Mouse (Mus musculus): Measurements from ENCODE around the gene Ascc1. TPM values are rescaled to one million over a fixed set of nuclear protein-coding genes. Genes with fewer than 3 reads are reported as not detected.

Gene Ascc1
- total and polyA plus RNA-seq, 2 experiments from 2014 or later, result 13.5 to 50.1 TPM

- Histone ChIP-seq H3K4me3 (ENCODE audit: low read depth, low read length) (no peak overlapping the region), H3K27me3 (ENCODE audit: insufficient read depth, low read length) (no peaks in the 10 kb centered on the region), H3K4me1 (ENCODE audit: insufficient read depth, low read length) (no peaks in the 10 kb centered on the region), H3K27ac (ENCODE audit: low read depth, low read length) (no peak overlapping the region), H3K36me3 (ENCODE audit: insufficient read depth, low read length) (peaks cover 14% of the 10 kb centered on the region; the same call in 1 of the 2 replicates), H3K9me3 (ENCODE audit: low read length) (no peaks in the 10 kb centered on the region), H3K9ac (replicated peaks; ENCODE audit: low read length, poor library complexity, severe bottlenecking) (no peak overlapping the region), H3K4me2 (ENCODE audit: low read depth, low read length, poor library complexity, severe bottlenecking) (no peak overlapping the region)
- TF ChIP-seq CTCF (IDR thresholded peaks at IDR 0.05), result no peak
- ATAC-seq (ENCODE audit: low FRiP score) (no peak), DNase-seq (ENCODE audit: low spot score) (no peak)
- 83% methylated on average over 4 of the region's 4 CpGs for WGBS
Observed at GRCm38 (mm10) chr10:60053073-60053472, 50.5 kb downstream of the Ascc1 start.

DNA sequence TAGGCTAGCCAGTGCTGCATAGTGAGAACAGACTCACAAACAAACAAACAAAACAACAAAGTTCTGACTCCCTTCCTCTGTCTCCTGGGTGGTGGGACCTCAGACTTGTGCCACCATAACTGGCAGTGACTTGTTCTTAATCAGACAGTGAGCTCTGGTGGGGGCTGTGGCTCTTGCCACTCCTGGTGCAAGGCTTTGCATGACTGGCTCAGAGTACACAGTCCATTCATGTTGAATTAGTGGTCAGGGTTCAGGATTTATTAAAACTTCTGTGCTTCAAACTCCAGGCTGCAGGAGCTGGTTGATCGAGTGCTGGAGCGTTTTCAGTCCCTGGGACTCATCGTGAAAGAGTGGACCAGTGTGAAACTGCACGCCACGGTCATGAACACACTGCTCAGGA, 59.6 kb downstream of the Ascc1 start:
- 73% methylated on average over 5 of the region's 5 CpGs for WGBS
- H3K27ac ChIP-seq (ENCODE audit: low read depth, low read length), result no peak overlapping the region
- H3K4me3 ChIP-seq (ENCODE audit: low read depth, low read length), result no peak overlapping the region
- no peaks in the 10 kb centered on the region for H3K4me1 ChIP-seq (ENCODE audit: insufficient read depth, low read length)
- peaks cover 6% of the 10 kb centered on the region for H3K36me3 ChIP-seq (ENCODE audit: insufficient read depth, low read length)
- no peaks in the 10 kb centered on the region for H3K9me3 ChIP-seq (ENCODE audit: low read length)
- H3K27me3 ChIP-seq (ENCODE audit: insufficient read depth, low read length), result no peaks in the 10 kb centered on the region
- ATAC-seq (ENCODE audit: low FRiP score) (no peak), DNase-seq (ENCODE audit: low spot score) (no peak)
- no peak overlapping the region for H3K9ac ChIP-seq (replicated peaks; ENCODE audit: low read length, poor library complexity, severe bottlenecking)
- no peak for TF ChIP-seq CTCF (IDR thresholded peaks at IDR 0.05)
- no peak overlapping the region for H3K4me2 ChIP-seq (ENCODE audit: low read depth, low read length, poor library complexity, severe bottlenecking)

- ATAC-seq (ENCODE audit: low FRiP score) (no peak), DNase-seq (ENCODE audit: low spot score) (no peak)
- peaks cover 6% of the 10 kb centered on the region for H3K36me3 ChIP-seq (ENCODE audit: insufficient read depth, low read length)
- no peak overlapping the region for H3K4me3 ChIP-seq (ENCODE audit: low read depth, low read length)
- TF ChIP-seq CTCF (IDR thresholded peaks at IDR 0.05), result no peak
- 34% methylated on average over 5 of the region's 5 CpGs for WGBS
- no peak overlapping the region for H3K27ac ChIP-seq (ENCODE audit: low read depth, low read length)
- H3K27me3 ChIP-seq (ENCODE audit: insufficient read depth, low read length), result no peaks in the 10 kb centered on the region
- H3K4me2 ChIP-seq (ENCODE audit: low read depth, low read length, poor library complexity, severe bottlenecking), result no peak overlapping the region
- H3K9me3 ChIP-seq (ENCODE audit: low read length), result no peaks in the 10 kb centered on the region
- H3K9ac ChIP-seq (replicated peaks; ENCODE audit: low read length, poor library complexity, severe bottlenecking), result no peak overlapping the region
- no peaks in the 10 kb centered on the region for H3K4me1 ChIP-seq (ENCODE audit: insufficient read depth, low read length)
Observed at GRCm38 (mm10) chr10:60062931-60063330, 60.3 kb downstream of the Ascc1 start.

- no peak overlapping the region for H3K9ac ChIP-seq (replicated peaks; ENCODE audit: low read length, poor library complexity, severe bottlenecking)
- H3K4me1 ChIP-seq (ENCODE audit: insufficient read depth, low read length), result no peaks in the 10 kb centered on the region
- 82% methylated on average over 3 of the region's 3 CpGs for WGBS
- no peak overlapping the region for H3K27ac ChIP-seq (ENCODE audit: low read depth, low read length)
- H3K9me3 ChIP-seq (ENCODE audit: low read length), result no peaks in the 10 kb centered on the region
- TF ChIP-seq CTCF (IDR thresholded peaks at IDR 0.05), result peak; percentile 71
- no peaks in the 10 kb centered on the region for H3K27me3 ChIP-seq (ENCODE audit: insufficient read depth, low read length)
- no peak overlapping the region for H3K4me2 ChIP-seq (ENCODE audit: low read depth, low read length, poor library complexity, severe bottlenecking)
- DNase-seq (ENCODE audit: low spot score) (peak; percentile 15), ATAC-seq (ENCODE audit: low FRiP score) (no peak)
- H3K36me3 ChIP-seq (ENCODE audit: insufficient read depth, low read length), result peaks cover 6% of the 10 kb centered on the region
- no peak overlapping the region for H3K4me3 ChIP-seq (ENCODE audit: low read depth, low read length)
Observed at GRCm38 (mm10) chr10:60066524-60066923, 63.9 kb downstream of the Ascc1 start.

GRCm38 (mm10) chr10:60075159-60075558, 72.6 kb downstream of the Ascc1 start:
- Histone ChIP-seq H3K27ac (ENCODE audit: low read depth, low read length) (no peak overlapping the region), H3K36me3 (ENCODE audit: insufficient read depth, low read length) (no peaks in the 10 kb centered on the region), H3K9me3 (ENCODE audit: low read length) (no peaks in the 10 kb centered on the region), H3K9ac (replicated peaks; ENCODE audit: low read length, poor library complexity, severe bottlenecking) (no peak overlapping the region), H3K4me2 (ENCODE audit: low read depth, low read length, poor library complexity, severe bottlenecking) (no peak overlapping the region), H3K27me3 (ENCODE audit: insufficient read depth, low read length) (no peaks in the 10 kb centered on the region), H3K4me3 (ENCODE audit: low read depth, low read length) (no peak overlapping the region), H3K4me1 (ENCODE audit: insufficient read depth, low read length) (peaks cover 5% of the 10 kb centered on the region; the same call in 1 of the 2 replicates)
- ATAC-seq (ENCODE audit: low FRiP score) (no peak), DNase-seq (ENCODE audit: low spot score) (no peak)
- WGBS, result 72% methylated on average over 1 of the region's 1 CpGs
- no peak for TF ChIP-seq CTCF (IDR thresholded peaks at IDR 0.05)

DNA sequence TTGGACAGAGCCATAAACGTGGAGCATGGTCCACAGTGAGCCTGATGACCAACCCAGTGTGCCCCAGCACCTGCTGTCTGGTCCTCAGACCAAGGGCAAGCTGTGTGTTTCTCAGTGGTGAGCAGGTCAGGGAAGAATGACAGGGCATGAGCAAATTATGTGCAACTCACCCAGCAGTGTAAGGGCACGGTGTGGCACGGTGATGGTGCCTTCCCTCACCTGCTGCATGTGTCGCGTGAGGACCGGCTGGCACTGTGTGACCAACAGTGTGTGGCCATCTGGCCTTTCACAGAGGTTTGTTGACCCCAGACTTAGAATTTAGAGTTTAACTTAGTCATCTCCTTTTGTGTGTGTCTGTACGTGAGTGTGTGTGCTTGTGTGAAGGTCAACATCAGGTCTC, 74.6 kb downstream of the Ascc1 start:
- peaks cover 14% of the 10 kb centered on the region; the same call in 1 of the 2 replicates for H3K4me1 ChIP-seq (ENCODE audit: insufficient read depth, low read length)
- 97% methylated on average over 7 of the region's 7 CpGs for WGBS
- H3K9me3 ChIP-seq (ENCODE audit: low read length), result no peaks in the 10 kb centered on the region
- no peak for TF ChIP-seq CTCF (IDR thresholded peaks at IDR 0.05)
- H3K9ac ChIP-seq (replicated peaks; ENCODE audit: low read length, poor library complexity, severe bottlenecking), result no peak overlapping the region
- H3K4me3 ChIP-seq (ENCODE audit: low read depth, low read length), result no peak overlapping the region
- DNase-seq (ENCODE audit: low spot score), result no peak
- ATAC-seq (ENCODE audit: low FRiP score), result no peak
- H3K27ac ChIP-seq (ENCODE audit: low read depth, low read length), result no peak overlapping the region
- H3K36me3 ChIP-seq (ENCODE audit: insufficient read depth, low read length), result no peaks in the 10 kb centered on the region
- no peak overlapping the region for H3K4me2 ChIP-seq (ENCODE audit: low read depth, low read length, poor library complexity, severe bottlenecking)
- H3K27me3 ChIP-seq (ENCODE audit: insufficient read depth, low read length), result no peaks in the 10 kb centered on the region
